In genomic region chr16:46496031-46496868, GRCm38 (mm10) we compare ENCODE assay signal across 8 mouse cellular contexts. TPM values are rescaled to one million over a fixed set of nuclear protein-coding genes. Genes with fewer than 3 reads are reported as not detected.
DNase-seq lines count a peak whose midpoint lies in the region; ATAC-seq and TF ChIP-seq lines count a peak whose summit lies in the region.

No protein-coding gene starts in this region.

- H3K4me3 ChIP-seq in spleen, adult 2 months (ENCODE audit: extremely low read depth, insufficient read depth, insufficient read length) = peak overlapping the region; percentile 57
- peak overlapping the region; percentile 91 for H3K4me3 ChIP-seq in embryonic facial prominence, embryonic 14.5 days (ENCODE audit: low read depth, low read length)
- peak overlapping the region; percentile 91 for H3K4me3 ChIP-seq in liver, adult 2 months (ENCODE audit: insufficient read depth, low read depth, low read length)

- TF ChIP-seq POLR2A in spleen, adult 2 months (IDR thresholded peaks at IDR 0.05; ENCODE audit: low read depth, low read length) = no peak
- no peak for TF ChIP-seq POLR2A in liver, adult 2 months (IDR thresholded peaks at IDR 0.05; ENCODE audit: extremely low read depth, insufficient read depth, low read length)

- H3K4me1 ChIP-seq in spleen, adult 2 months (ENCODE audit: control insufficient read depth, insufficient read depth, insufficient read length) = peaks cover 5% of the 10 kb centered on the region
- peaks cover 11% of the 10 kb centered on the region; the same call in 1 of the 2 replicates for H3K4me1 ChIP-seq in embryonic facial prominence, embryonic 14.5 days (ENCODE audit: control insufficient read depth, insufficient read depth, low read length)
- peaks cover 4% of the 10 kb centered on the region; the same call in 1 of the 2 replicates for H3K4me1 ChIP-seq in liver, adult 2 months (ENCODE audit: control insufficient read depth, insufficient read depth, low read length)

- DNase-seq in spleen, adult 2 months (ENCODE audit: low read depth in 1 of 2, low spot score in 2 of 2) = no peak
- no peak for DNase-seq in spleen, postnatal 14 days (ENCODE audit: low spot score in 2 of 2)
- DNase-seq in embryonic facial prominence, embryonic 14.5 days (ENCODE audit: low spot score) = peak; percentile 84
- DNase-seq in heart, adult 8-10 months (ENCODE audit: low spot score) = peak; percentile 40
- peak; percentile 59 for DNase-seq in kidney, adult 11 months
- peak; percentile 62 for DNase-seq in liver, adult 2 months (ENCODE audit: extremely low read depth, low read depth, low spot score)
- DNase-seq in neural tube, embryonic 10.5 days (ENCODE audit: extremely low spot score, low spot score) = peak; percentile 82
- DNase-seq in thymus, adult 18-20 months = peak; percentile 3 to 4

- peak overlapping the region; percentile 96 for H3K9ac ChIP-seq in embryonic facial prominence, embryonic 14.5 days (ENCODE audit: low read depth, low read length)
- peak overlapping the region; percentile 95 for H3K9ac ChIP-seq in liver, adult 2 months (ENCODE audit: low read depth, low read length)

- ATAC-seq in embryonic facial prominence, embryonic 14.5 days (ENCODE audit: low read depth) = peak; percentile 15

- H3K9me3 ChIP-seq in embryonic facial prominence, embryonic 14.5 days (ENCODE audit: control insufficient read depth, low read length) = no peaks in the 10 kb centered on the region

- H3K79me2 ChIP-seq in liver, adult 2 months (ENCODE audit: control insufficient read depth, insufficient read depth, low read length) = peaks cover 3% of the 10 kb centered on the region; the same call in 1 of the 2 replicates

- H3K27me3 ChIP-seq in spleen, adult 2 months (ENCODE audit: control insufficient read depth, insufficient read depth, low read length) = peaks cover 16% of the 10 kb centered on the region
- no peaks in the 10 kb centered on the region for H3K27me3 ChIP-seq in embryonic facial prominence, embryonic 14.5 days (replicated peaks; ENCODE audit: control insufficient read depth, insufficient read depth, low read length)
- no peaks in the 10 kb centered on the region for H3K27me3 ChIP-seq in liver, adult 2 months (ENCODE audit: control insufficient read depth, insufficient read depth, low read length)

- no peaks in the 10 kb centered on the region for H3K36me3 ChIP-seq in spleen, adult 2 months (ENCODE audit: control insufficient read depth, insufficient read depth, low read length)
- no peaks in the 10 kb centered on the region for H3K36me3 ChIP-seq in embryonic facial prominence, embryonic 14.5 days (ENCODE audit: control insufficient read depth, insufficient read depth, low read length)
- H3K36me3 ChIP-seq in liver, adult 2 months (ENCODE audit: control insufficient read depth, insufficient read depth, low read length) = no peaks in the 10 kb centered on the region

- WGBS in spleen, adult 2 months = 2% methylated on average over 74 of the region's 96 CpGs
- under 1% methylated on average over 29 of the region's 96 CpGs for WGBS in embryonic facial prominence, embryonic 14.5 days
- WGBS in liver, adult 2 months = under 1% methylated on average over 94 of the region's 96 CpGs

- no peak for TF ChIP-seq CTCF in spleen, adult 2 months (IDR thresholded peaks at IDR 0.05; ENCODE audit: extremely low read depth, insufficient read depth, insufficient read length, insufficient replicate concordance)
- TF ChIP-seq CTCF in liver, adult 2 months (IDR thresholded peaks at IDR 0.05; ENCODE audit: low read depth, low read length) = no peak

- peak overlapping the region; percentile 22; the same call in 1 of the 2 replicates for H3K27ac ChIP-seq in spleen, adult 2 months (ENCODE audit: insufficient read depth, low read length)
- H3K27ac ChIP-seq in embryonic facial prominence, embryonic 14.5 days (replicated peaks; ENCODE audit: low read depth, low read length) = peak overlapping the region; percentile 95
- peak overlapping the region; percentile 79 for H3K27ac ChIP-seq in liver, adult 2 months (replicated peaks; ENCODE audit: insufficient read depth, low read depth, low read length)

- H3K4me2 ChIP-seq in embryonic facial prominence, embryonic 14.5 days (ENCODE audit: low read depth, low read length) = peak overlapping the region; percentile 76

RNA-seq across cellular contexts. Expression of gene Nectin3, which starts 2.1 kb away (rescaled TPM):
- 0.41 and 0.55 TPM in 2 replicates for polyA plus RNA-seq in spleen, adult 2 months (2012; rRNA removed)
- 45.5 and 46.9 TPM in 2 replicates for polyA plus RNA-seq in embryonic facial prominence, embryonic 14.5 days (2014; fragmentation: Nextera tagmentation; extraction: Ambion mirVana)
- total RNA-seq in heart, adult 8-10 months (2022) = 1 to 10 TPM; 5.8 to 7.5 (median 6.0) TPM
- total RNA-seq in liver, adult 2 months (2014; rRNA removed) = 53.1 and 53.2 TPM in 2 replicates
- polyA plus RNA-seq in liver, adult 2 months (2012; rRNA removed) = 11.1 and 11.6 TPM in 2 replicates

Comparison
In these comparisons a context has a peak if more than half of its experiments do, and no peak if none do; other contexts are left out.
1. DNase-seq: peak in embryonic facial prominence, embryonic 14.5 days (single experiment), heart, adult 8-10 months (single experiment), kidney, adult 11 months (single experiment), liver, adult 2 months (single experiment), neural tube, embryonic 10.5 days (single experiment) and thymus, adult 18-20 months (2 of 2); none in spleen, adult 2 months (0 of 2) and spleen, postnatal 14 days (0 of 2).
2. H3K27ac ChIP-seq: peak in every context shown above with its lines; median percentile 95 in embryonic facial prominence, embryonic 14.5 days; 79 in liver, adult 2 months; 22 in spleen, adult 2 months.
3. Peak in every context shown above with its lines, with median percentiles within 50 percentile points of each other: H3K4me3 ChIP-seq.